Mouse (Mus musculus): ENCODE measurements around the gene Gm10130. TPM values are rescaled to one million over a fixed set of nuclear protein-coding genes. Genes with fewer than 3 reads are reported as not detected.

Gene Gm10130
- polyA plus RNA-seq (2014; fragmentation: Illumina TruSeq; extraction: RNeasy Lipid Tissue Mini Kit (QIAGEN cat#74804); ENCODE audit: low read depth, low replicate concordance): 7.2 TPM

DNA sequence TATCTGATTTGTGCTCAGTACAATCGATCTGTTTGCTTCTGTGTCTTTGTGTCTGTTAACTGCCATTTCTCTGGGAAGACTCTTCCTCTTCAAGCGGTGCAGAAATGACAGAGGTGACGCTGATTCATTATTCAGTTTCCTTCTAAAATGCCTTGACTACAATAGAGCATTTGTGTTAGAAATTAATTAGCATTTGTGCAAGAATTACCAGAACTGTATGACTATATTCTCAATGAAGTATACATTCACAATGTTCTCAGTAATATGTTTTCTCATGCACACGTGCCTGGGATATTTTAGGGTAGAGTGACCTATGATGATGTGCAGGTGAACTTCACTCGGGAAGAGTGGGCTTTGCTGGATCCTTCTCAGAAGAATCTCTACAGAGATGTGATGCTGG lies at the start of gene Gm10130:
Gene Gm10130, plus strand, starts transcription at position 301 of the 400 bp plus-strand sequence.

GRCm38 (mm10) chr2:150362113-150362877 lies 38.8 kb downstream of the Gm10130 start, which contains the start of gene 3300002I08Rik:
Gene 3300002I08Rik, minus strand, starts transcription at chr2:150362765.

Other genes with a start within 250 kb of the Gm10130 start
- gene Zfp120, start 187.0 kb upstream of the Gm10130 start, polyA plus RNA-seq (2014; fragmentation: Illumina TruSeq; extraction: RNeasy Lipid Tissue Mini Kit (QIAGEN cat#74804); ENCODE audit: low read depth, low replicate concordance): 42.2 TPM
- gene Gm10770, start 144.0 kb upstream of the Gm10130 start, polyA plus RNA-seq (2014; fragmentation: Illumina TruSeq; extraction: RNeasy Lipid Tissue Mini Kit (QIAGEN cat#74804); ENCODE audit: low read depth, low replicate concordance): not detected
- gene Gm14139, start 141.9 kb upstream of the Gm10130 start, polyA plus RNA-seq (2014; fragmentation: Illumina TruSeq; extraction: RNeasy Lipid Tissue Mini Kit (QIAGEN cat#74804); ENCODE audit: low read depth, low replicate concordance): 1.6 TPM
- gene Zfp937, start 105.6 kb upstream of the Gm10130 start, polyA plus RNA-seq (2014; fragmentation: Illumina TruSeq; extraction: RNeasy Lipid Tissue Mini Kit (QIAGEN cat#74804); ENCODE audit: low read depth, low replicate concordance): 26.8 TPM
- 43.8 TPM for gene Gm21994, start 68.1 kb upstream of the Gm10130 start, polyA plus RNA-seq (2014; fragmentation: Illumina TruSeq; extraction: RNeasy Lipid Tissue Mini Kit (QIAGEN cat#74804); ENCODE audit: low read depth, low replicate concordance)
- gene Gm14124, start 66.2 kb upstream of the Gm10130 start, polyA plus RNA-seq (2014; fragmentation: Illumina TruSeq; extraction: RNeasy Lipid Tissue Mini Kit (QIAGEN cat#74804); ENCODE audit: low read depth, low replicate concordance): 0.93 TPM
- gene 3300002I08Rik, start 39.1 kb downstream of the Gm10130 start, polyA plus RNA-seq (2014; fragmentation: Illumina TruSeq; extraction: RNeasy Lipid Tissue Mini Kit (QIAGEN cat#74804); ENCODE audit: low read depth, low replicate concordance): 12.9 TPM
- gene Zfp442, start 127.8 kb downstream of the Gm10130 start, polyA plus RNA-seq (2014; fragmentation: Illumina TruSeq; extraction: RNeasy Lipid Tissue Mini Kit (QIAGEN cat#74804); ENCODE audit: low read depth, low replicate concordance): 22.2 TPM
- gene Zfp345, start 161.4 kb downstream of the Gm10130 start, polyA plus RNA-seq (2014; fragmentation: Illumina TruSeq; extraction: RNeasy Lipid Tissue Mini Kit (QIAGEN cat#74804); ENCODE audit: low read depth, low replicate concordance): 2.6 TPM
- not detected for gene Cst7, start 246.7 kb downstream of the Gm10130 start, polyA plus RNA-seq (2014; fragmentation: Illumina TruSeq; extraction: RNeasy Lipid Tissue Mini Kit (QIAGEN cat#74804); ENCODE audit: low read depth, low replicate concordance)